Mouse (Mus musculus): ENCODE measurements around the gene Rnf207. TPM values are rescaled to one million over a fixed set of nuclear protein-coding genes. Genes with fewer than 3 reads are reported as not detected.

Gene Rnf207
- total and polyA plus RNA-seq, 2 experiments from 2014 or later, result 5.7 to 6.6 TPM

DNA sequence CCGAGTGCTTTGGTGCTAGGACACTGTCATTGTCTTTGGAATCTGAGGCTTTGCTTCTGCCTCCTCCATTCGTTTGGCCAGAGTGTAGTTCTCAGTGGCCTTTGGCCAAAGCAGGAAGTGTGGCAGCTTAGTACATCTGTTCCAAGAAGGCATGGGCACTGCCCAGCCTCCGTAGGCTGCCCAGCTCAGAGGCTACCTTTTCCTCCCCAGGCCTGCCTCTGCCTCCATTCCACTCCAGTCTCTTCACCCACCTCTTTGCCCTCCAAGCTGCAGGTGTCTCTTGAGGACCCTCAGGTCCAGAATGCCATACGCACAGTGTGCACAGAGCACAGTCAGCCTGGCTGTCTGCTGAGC is 54.6 kb downstream of the Rnf207 start:
- Histone ChIP-seq H3K9me3 (ENCODE audit: low read length) (no peaks in the 10 kb centered on the region), H3K36me3 (ENCODE audit: insufficient read depth, low read length) (peaks cover 12% of the 10 kb centered on the region; the same call in 1 of the 2 replicates), H3K9ac (replicated peaks; ENCODE audit: low read length) (no peak overlapping the region), H3K4me1 (ENCODE audit: insufficient read depth, low read length) (peaks cover 6% of the 10 kb centered on the region), H3K27ac (peak overlapping the region; percentile 48; the same call in 1 of the 2 replicates), H3K27me3 (ENCODE audit: insufficient read depth, low read length) (no peaks in the 10 kb centered on the region), H3K4me2 (ENCODE audit: low read depth, low read length) (no peak overlapping the region), H3K4me3 (ENCODE audit: low read length) (no peak overlapping the region)
- DNase-seq (ENCODE audit: low spot score), result no peak
- ATAC-seq, result no peak
- 39% methylated on average over 4 of the region's 4 CpGs for WGBS
- TF ChIP-seq CTCF (IDR thresholded peaks at IDR 0.05; ENCODE audit: low read depth), result no peak

DNA sequence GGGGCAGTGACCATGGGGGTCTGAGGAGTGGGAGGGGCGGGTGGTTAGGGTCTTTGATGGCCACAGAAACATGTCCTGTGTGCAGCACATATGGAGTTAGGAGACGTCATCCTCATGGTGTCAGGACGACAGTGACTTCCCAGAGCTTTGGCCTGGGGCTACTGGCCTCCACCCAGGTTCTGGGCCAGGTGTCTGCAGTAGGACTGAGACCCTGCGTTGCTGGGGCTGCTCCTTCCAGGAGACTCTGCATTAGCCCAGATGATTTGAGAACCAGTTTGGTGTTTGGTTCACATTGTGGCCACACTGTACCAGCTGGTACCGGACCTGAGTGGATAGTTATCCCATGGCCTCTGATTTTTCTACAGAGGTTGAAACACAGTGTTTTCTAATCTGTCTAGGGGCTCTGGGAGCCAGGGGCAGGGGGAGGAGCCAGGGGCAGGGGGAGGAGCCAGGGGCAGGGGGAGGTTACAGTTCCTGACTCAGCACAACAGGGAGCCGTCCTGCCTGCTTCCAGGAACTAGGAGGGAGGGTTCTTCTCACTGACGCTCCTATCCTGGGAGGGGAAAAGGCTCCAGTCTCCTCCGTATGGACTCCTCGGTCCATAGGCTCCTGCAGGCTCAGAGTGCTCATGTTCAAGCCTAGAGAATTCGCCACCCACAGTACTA is 55.1 kb downstream of the Rnf207 start:
- Histone ChIP-seq H3K36me3 (ENCODE audit: insufficient read depth, low read length) (peaks cover 12% of the 10 kb centered on the region; the same call in 1 of the 2 replicates), H3K9me3 (ENCODE audit: low read length) (no peaks in the 10 kb centered on the region), H3K27me3 (ENCODE audit: insufficient read depth, low read length) (no peaks in the 10 kb centered on the region), H3K27ac (peak overlapping the region; percentile 48; the same call in 1 of the 2 replicates), H3K4me1 (ENCODE audit: insufficient read depth, low read length) (peaks cover 6% of the 10 kb centered on the region), H3K4me3 (ENCODE audit: low read length) (no peak overlapping the region), H3K9ac (replicated peaks; ENCODE audit: low read length) (no peak overlapping the region), H3K4me2 (ENCODE audit: low read depth, low read length) (no peak overlapping the region)
- TF ChIP-seq CTCF (IDR thresholded peaks at IDR 0.05; ENCODE audit: low read depth), result no peak
- 28% methylated on average over 10 of the region's 10 CpGs for WGBS
- no peak for ATAC-seq
- DNase-seq (ENCODE audit: low spot score), result peak; percentile 50

DNA sequence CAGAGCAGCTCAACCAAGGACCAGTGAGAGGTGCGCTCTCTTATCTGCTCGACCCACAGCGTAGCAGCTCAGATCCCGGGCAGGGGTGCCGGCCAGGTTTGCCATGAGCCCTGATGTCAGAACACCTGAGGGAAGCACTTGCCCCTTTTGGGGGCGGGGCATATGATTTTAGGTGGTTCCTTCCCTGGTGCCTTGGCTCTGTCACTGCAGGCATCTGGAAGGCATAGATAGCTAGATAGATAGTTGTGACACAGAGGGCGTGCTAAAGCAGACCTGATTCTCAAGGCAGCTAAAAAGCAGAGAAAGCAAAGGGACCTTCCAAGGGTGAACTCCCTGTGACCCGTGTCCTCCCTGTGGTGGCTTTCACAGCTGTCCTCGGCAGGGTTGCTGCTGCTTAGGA is 55.7 kb downstream of the Rnf207 start:
- WGBS, result 68% methylated on average over 9 of the region's 9 CpGs
- no peaks in the 10 kb centered on the region for H3K9me3 ChIP-seq (ENCODE audit: low read length)
- TF ChIP-seq CTCF (IDR thresholded peaks at IDR 0.05; ENCODE audit: low read depth), result no peak
- no peak overlapping the region for H3K9ac ChIP-seq (replicated peaks; ENCODE audit: low read length)
- no peaks in the 10 kb centered on the region for H3K27me3 ChIP-seq (ENCODE audit: insufficient read depth, low read length)
- ATAC-seq (no peak), DNase-seq (ENCODE audit: low spot score) (no peak)
- H3K4me2 ChIP-seq (ENCODE audit: low read depth, low read length), result no peak overlapping the region
- no peak overlapping the region for H3K27ac ChIP-seq
- no peak overlapping the region for H3K4me3 ChIP-seq (ENCODE audit: low read length)
- peaks cover 12% of the 10 kb centered on the region; the same call in 1 of the 2 replicates for H3K36me3 ChIP-seq (ENCODE audit: insufficient read depth, low read length)
- H3K4me1 ChIP-seq (ENCODE audit: insufficient read depth, low read length), result peaks cover 6% of the 10 kb centered on the region

DNA sequence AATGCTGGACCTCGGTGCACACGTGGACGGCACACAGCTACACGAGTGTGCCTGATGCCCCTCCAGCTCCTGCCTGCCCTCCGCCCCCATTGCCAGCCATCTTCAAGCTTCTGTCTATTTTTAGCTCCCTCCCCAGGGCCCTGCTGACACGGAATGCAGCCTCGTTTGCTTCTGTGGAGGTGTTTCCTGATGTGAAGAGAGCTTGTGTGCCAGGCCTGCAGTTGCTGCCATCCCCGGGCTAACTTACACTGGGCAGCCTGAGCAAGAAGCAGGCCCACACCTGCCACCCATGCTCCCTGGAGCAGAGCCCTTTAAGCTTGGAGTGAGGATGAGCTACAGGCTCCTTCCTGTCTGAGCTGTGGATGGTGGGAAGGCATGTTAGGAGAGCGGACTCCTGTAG is 56.6 kb downstream of the Rnf207 start:
- Histone ChIP-seq H3K4me2 (ENCODE audit: low read depth, low read length) (no peak overlapping the region), H3K36me3 (ENCODE audit: insufficient read depth, low read length) (peaks cover 12% of the 10 kb centered on the region; the same call in 1 of the 2 replicates), H3K9ac (replicated peaks; ENCODE audit: low read length) (no peak overlapping the region), H3K27ac (peak overlapping the region; percentile 33; the same call in 1 of the 2 replicates), H3K4me3 (ENCODE audit: low read length) (no peak overlapping the region), H3K9me3 (ENCODE audit: low read length) (no peaks in the 10 kb centered on the region), H3K4me1 (ENCODE audit: insufficient read depth, low read length) (peaks cover 6% of the 10 kb centered on the region), H3K27me3 (ENCODE audit: insufficient read depth, low read length) (no peaks in the 10 kb centered on the region)
- DNase-seq (ENCODE audit: low spot score), result peak; percentile 53
- 54% methylated on average over 9 of the region's 9 CpGs for WGBS
- no peak for ATAC-seq
- no peak for TF ChIP-seq CTCF (IDR thresholded peaks at IDR 0.05; ENCODE audit: low read depth)

DNA sequence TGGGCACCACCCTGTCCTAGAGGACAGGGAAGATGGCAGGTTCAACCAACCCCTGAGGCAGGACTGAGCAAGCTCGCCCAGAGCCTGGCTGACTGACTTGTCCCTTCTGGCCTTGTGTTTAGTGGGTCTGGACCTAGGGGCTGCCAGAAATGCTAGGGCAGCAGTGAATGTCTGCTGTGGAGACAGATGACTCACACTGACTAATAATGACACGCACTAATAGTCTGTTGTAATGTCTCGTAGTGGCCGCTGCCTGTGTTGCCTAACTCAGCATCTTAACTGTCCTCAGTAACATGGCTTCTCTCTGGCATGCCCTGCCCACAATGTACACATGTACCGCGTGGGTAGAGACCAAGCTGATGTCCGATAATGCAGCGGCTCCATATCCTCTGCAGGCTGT is 58.3 kb downstream of the Rnf207 start:
- WGBS, result 90% methylated on average over 8 of the region's 8 CpGs
- DNase-seq (ENCODE audit: low spot score) (no peak), ATAC-seq (no peak)
- Histone ChIP-seq H3K4me3 (ENCODE audit: low read length) (no peak overlapping the region), H3K4me1 (ENCODE audit: insufficient read depth, low read length) (peaks cover 6% of the 10 kb centered on the region), H3K9ac (replicated peaks; ENCODE audit: low read length) (no peak overlapping the region), H3K27ac (no peak overlapping the region), H3K4me2 (ENCODE audit: low read depth, low read length) (no peak overlapping the region), H3K36me3 (ENCODE audit: insufficient read depth, low read length) (peaks cover 12% of the 10 kb centered on the region; the same call in 1 of the 2 replicates), H3K27me3 (ENCODE audit: insufficient read depth, low read length) (no peaks in the 10 kb centered on the region), H3K9me3 (ENCODE audit: low read length) (no peaks in the 10 kb centered on the region)
- no peak for TF ChIP-seq CTCF (IDR thresholded peaks at IDR 0.05; ENCODE audit: low read depth)

DNA sequence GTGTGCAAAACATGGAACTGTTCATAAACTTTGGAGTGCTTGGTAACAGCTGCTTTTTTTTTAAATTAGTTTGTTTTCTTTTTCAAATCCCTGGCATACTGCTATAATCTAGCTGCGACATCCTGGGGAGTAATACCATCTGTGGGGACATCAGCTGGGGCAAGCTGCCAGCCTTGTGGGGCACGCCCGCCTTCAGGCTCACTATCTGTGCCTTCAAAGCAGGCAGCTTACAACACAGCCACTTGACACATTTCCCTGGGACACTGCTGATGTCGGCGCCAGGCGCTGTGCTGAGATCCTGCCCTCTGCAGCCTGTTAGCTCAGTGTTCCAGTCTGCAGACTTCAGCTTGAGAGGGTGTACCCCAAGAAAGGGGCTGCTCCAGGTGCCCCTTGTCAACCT is 61.7 kb downstream of the Rnf207 start:
- TF ChIP-seq CTCF (IDR thresholded peaks at IDR 0.05; ENCODE audit: low read depth), result no peak
- no peaks in the 10 kb centered on the region; the same call in 1 of the 2 replicates for H3K4me1 ChIP-seq (ENCODE audit: insufficient read depth, low read length)
- no peaks in the 10 kb centered on the region for H3K9me3 ChIP-seq (ENCODE audit: low read length)
- H3K27ac ChIP-seq, result no peak overlapping the region
- ATAC-seq (peak; percentile 35; the same call in 1 of the 2 replicates), DNase-seq (ENCODE audit: low spot score) (peak; percentile 67)
- no peak overlapping the region for H3K9ac ChIP-seq (replicated peaks; ENCODE audit: low read length)
- no peaks in the 10 kb centered on the region for H3K27me3 ChIP-seq (ENCODE audit: insufficient read depth, low read length)
- WGBS, result 24% methylated on average over 6 of the region's 6 CpGs
- H3K36me3 ChIP-seq (ENCODE audit: insufficient read depth, low read length), result peaks cover 12% of the 10 kb centered on the region; the same call in 1 of the 2 replicates
- no peak overlapping the region for H3K4me2 ChIP-seq (ENCODE audit: low read depth, low read length)
- no peak overlapping the region for H3K4me3 ChIP-seq (ENCODE audit: low read length)

Other genes with a start within 250 kb of the Rnf207 start
- 20.7 and 21.0 TPM in 2 replicates for gene Plekhg5, start 246.5 kb downstream of the Rnf207 start, total RNA-seq (2014; rRNA removed)
- gene Plekhg5, start 246.5 kb downstream of the Rnf207 start, polyA plus RNA-seq (2015; fragmentation: Nextera tagmentation; extraction: Ambion mirVana), result 13.1 and 13.3 TPM in 2 replicates
- gene Tnfrsf25, start 203.1 kb downstream of the Rnf207 start, total RNA-seq (2014; rRNA removed), result 0.22 and 1.6 TPM in 2 replicates
- 0.48 and 0.62 TPM in 2 replicates for gene Tnfrsf25, start 203.1 kb downstream of the Rnf207 start, polyA plus RNA-seq (2015; fragmentation: Nextera tagmentation; extraction: Ambion mirVana)
- gene Espn, start 166.6 kb downstream of the Rnf207 start, total RNA-seq (2014; rRNA removed), result 0.47 and 1.4 TPM in 2 replicates
- gene Espn, start 166.6 kb downstream of the Rnf207 start, polyA plus RNA-seq (2015; fragmentation: Nextera tagmentation; extraction: Ambion mirVana), result 0.71 and 0.79 TPM in 2 replicates
- not detected in 2 replicates for gene Hes2, start 160.1 kb downstream of the Rnf207 start, total RNA-seq (2014; rRNA removed)
- not detected in 2 replicates for gene Hes2, start 160.1 kb downstream of the Rnf207 start, polyA plus RNA-seq (2015; fragmentation: Nextera tagmentation; extraction: Ambion mirVana)
- gene Acot7, start 140.9 kb downstream of the Rnf207 start, total RNA-seq (2014; rRNA removed), result 249 and 259 TPM in 2 replicates
- gene Acot7, start 140.9 kb downstream of the Rnf207 start, polyA plus RNA-seq (2015; fragmentation: Nextera tagmentation; extraction: Ambion mirVana), result 455 and 488 TPM in 2 replicates
- 167 and 170 TPM in 2 replicates for gene Gpr153, start 44.8 kb downstream of the Rnf207 start, total RNA-seq (2014; rRNA removed)
- 17.1 and 19.0 TPM in 2 replicates for gene Gpr153, start 44.8 kb downstream of the Rnf207 start, polyA plus RNA-seq (2015; fragmentation: Nextera tagmentation; extraction: Ambion mirVana)
- 0.26 and 0.40 TPM in 2 replicates for gene Hes3, start 27.3 kb downstream of the Rnf207 start, total RNA-seq (2014; rRNA removed)
- 0.15 and 0.19 TPM in 2 replicates for gene Hes3, start 27.3 kb downstream of the Rnf207 start, polyA plus RNA-seq (2015; fragmentation: Nextera tagmentation; extraction: Ambion mirVana)
- 35.3 and 42.6 TPM in 2 replicates for gene Icmt, start 21.8 kb downstream of the Rnf207 start, total RNA-seq (2014; rRNA removed)
- gene Icmt, start 21.8 kb downstream of the Rnf207 start, polyA plus RNA-seq (2015; fragmentation: Nextera tagmentation; extraction: Ambion mirVana), result 15.9 and 16.4 TPM in 2 replicates
- gene Rpl22, start 6.7 kb upstream of the Rnf207 start, total RNA-seq (2014; rRNA removed), result 164 and 185 TPM in 2 replicates
- gene Rpl22, start 6.7 kb upstream of the Rnf207 start, polyA plus RNA-seq (2015; fragmentation: Nextera tagmentation; extraction: Ambion mirVana), result 156 and 176 TPM in 2 replicates
- 60.1 and 61.2 TPM in 2 replicates for gene Chd5, start 19.7 kb upstream of the Rnf207 start, total RNA-seq (2014; rRNA removed)
- gene Chd5, start 19.7 kb upstream of the Rnf207 start, polyA plus RNA-seq (2015; fragmentation: Nextera tagmentation; extraction: Ambion mirVana), result 65.6 and 69.7 TPM in 2 replicates
- 8.7 and 10.4 TPM in 2 replicates for gene Nphp4, start 157.7 kb upstream of the Rnf207 start, total RNA-seq (2014; rRNA removed)
- 3.9 and 4.0 TPM in 2 replicates for gene Nphp4, start 157.7 kb upstream of the Rnf207 start, polyA plus RNA-seq (2015; fragmentation: Nextera tagmentation; extraction: Ambion mirVana)
- gene Kcnab2, start 158.9 kb upstream of the Rnf207 start, total RNA-seq (2014; rRNA removed), result 54.0 and 55.6 TPM in 2 replicates
- gene Kcnab2, start 158.9 kb upstream of the Rnf207 start, polyA plus RNA-seq (2015; fragmentation: Nextera tagmentation; extraction: Ambion mirVana), result 30.8 and 33.2 TPM in 2 replicates

All from hindbrain, postnatal 0 days (tissue).